Mouse (Mus musculus): ENCODE results near the gene Olfr204.
"Not testable (repeated sequence)": the region's sequence is repeated elsewhere in the genome, so short reads cannot be mapped to it uniquely, and the experiment has no call there.

Olfr204 gene

DNA sequence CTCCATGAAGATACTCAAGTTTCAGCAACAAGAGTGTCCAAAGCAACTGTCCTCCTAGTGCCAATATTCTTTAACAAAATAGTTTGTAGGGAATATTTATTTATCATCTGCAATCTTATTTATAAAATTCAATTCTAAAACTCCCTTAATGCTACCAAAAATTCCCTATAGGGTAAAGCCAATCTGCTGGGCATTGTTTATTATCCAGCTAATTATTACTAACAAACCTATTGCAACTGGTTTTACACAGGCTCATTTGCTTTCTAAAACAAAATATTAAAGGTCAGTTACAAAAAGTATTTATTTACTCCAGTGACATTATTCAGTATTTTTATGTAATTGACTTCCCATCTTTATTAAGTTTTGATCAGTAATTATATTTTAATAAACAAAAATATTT lies at the start of gene Olfr204:
Olfr204 (minus strand) TSS at position 101 of the 400 bp plus-strand sequence.
- no peak for DNase-seq

DNA sequence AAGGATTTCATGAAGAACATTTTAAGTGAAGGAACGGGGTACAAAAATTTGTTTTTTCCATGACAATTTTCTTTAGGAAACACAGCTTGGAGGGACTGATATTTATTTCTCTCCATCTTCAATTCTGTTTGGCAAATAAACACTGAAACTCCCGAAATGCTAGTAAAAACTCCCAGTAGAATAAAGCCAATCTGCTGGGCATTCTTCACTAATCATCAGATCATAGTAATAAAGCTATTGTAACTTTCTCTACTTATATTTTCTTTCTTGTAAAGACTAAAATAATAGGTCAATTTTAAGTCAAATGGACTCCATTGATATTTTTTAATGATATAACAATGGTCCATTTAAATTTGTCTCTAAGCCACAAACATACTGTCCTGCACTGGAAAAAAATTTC lies 45.8 kb upstream of the Olfr204 start, which contains the start of gene Olfr209:
Olfr209 (minus strand) TSS at position 101 of the 400 bp plus-strand sequence.
- no peak for DNase-seq

GRCm38 (mm10) chr16:59349146-59349545 lies 31.1 kb upstream of the Olfr204 start, which contains the start of gene Olfr206:
Gene Olfr206, minus strand, starts transcription at chr16:59349246.
- DNase-seq, result no peak

- DNase-seq, result no peak
These were observed 13.0 kb upstream of the Olfr204 start, which contains the start of gene Olfr205 for GRCm38 (mm10) chr16:59331038-59331437. Gene Olfr205, minus strand, starts transcription at chr16:59331138.

GRCm38 (mm10) chr16:59323262-59323661 lies 5.2 kb upstream of the Olfr204 start:
- DNase-seq, result not testable (repeated sequence)

GRCm38 (mm10) chr16:59298581-59298980 lies 19.5 kb downstream of the Olfr204 start, which contains the start of gene Olfr203:
Gene Olfr203, plus strand, starts transcription at chr16:59298881.
- DNase-seq, result no peak

GRCm38 (mm10) chr16:59287576-59287975 lies 30.5 kb downstream of the Olfr204 start:
- not testable (repeated sequence) for DNase-seq

- DNase-seq, result no peak
These were observed 31.4 kb downstream of the Olfr204 start, which contains the start of gene Olfr202 for GRCm38 (mm10) chr16:59286693-59287092. Gene Olfr202, minus strand, starts transcription at chr16:59286793.

DNA sequence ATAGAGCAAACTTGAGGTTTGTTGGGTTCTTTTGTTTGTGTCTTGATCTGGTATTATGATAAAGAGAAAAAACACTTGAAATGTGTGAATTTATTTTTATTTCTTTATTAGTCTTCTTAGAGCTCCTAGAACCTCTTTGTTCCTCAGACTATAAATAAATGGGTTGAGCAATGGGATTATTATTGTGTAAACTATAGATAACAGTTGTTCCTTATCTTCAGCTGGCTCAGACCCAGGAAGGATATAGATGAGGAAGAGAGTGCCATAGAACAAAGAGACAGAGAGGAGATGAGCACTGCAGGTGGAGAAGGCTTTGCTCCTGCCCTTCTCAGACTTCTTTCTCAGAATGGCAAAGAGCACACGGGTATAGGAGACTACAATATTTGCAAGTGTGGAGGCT lies 34.6 kb downstream of the Olfr204 start:
- no peak for DNase-seq

DNA sequence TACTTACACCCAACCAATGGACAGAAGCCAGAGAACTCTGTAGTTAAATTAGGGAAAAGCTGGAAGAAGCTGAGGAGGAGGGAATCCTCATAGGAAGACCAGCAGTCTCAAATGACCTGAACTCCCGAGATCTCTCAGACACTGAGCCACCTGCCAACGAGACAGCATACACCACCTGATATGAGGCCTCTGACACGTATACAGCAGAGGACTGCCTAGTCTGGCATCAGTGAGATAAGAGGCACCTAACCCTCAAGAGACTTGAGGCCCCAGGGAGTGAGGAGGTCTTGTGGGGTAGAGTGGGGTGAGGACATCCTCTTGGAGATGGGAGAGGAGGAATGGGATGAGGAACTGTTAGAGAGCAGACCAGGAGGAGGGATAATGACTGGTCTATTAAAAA lies 37.5 kb downstream of the Olfr204 start:
- no peak for DNase-seq

GRCm38 (mm10) chr16:59272532-59272931 lies 45.5 kb downstream of the Olfr204 start, which contains the start of gene Olfr201:
Gene Olfr201, minus strand, starts transcription at chr16:59272632.
- DNase-seq, result not testable (repeated sequence)

GRCm38 (mm10) chr16:59269097-59269496 lies 49.0 kb downstream of the Olfr204 start:
- DNase-seq, result not testable (repeated sequence)
